Mouse (Mus musculus): Measurements from ENCODE around the gene Gm4312.
"Not testable (repeated sequence)": the region's sequence is repeated elsewhere in the genome, so short reads cannot be mapped to it uniquely, and the experiment has no call there.

The Gm4312 gene

GRCm38 (mm10) chr10:100382460-100382859 lies at the start of gene Gm4312:
Gene Gm4312 (minus strand): TSS chr10:100382560.
- not testable (repeated sequence) for DNase-seq (ENCODE audit: low spot score)

- DNase-seq (ENCODE audit: low spot score) = no peak
Observed at GRCm38 (mm10) chr10:100427592-100427991, 45.2 kb upstream of the Gm4312 start.

GRCm38 (mm10) chr10:100415566-100415965 lies 33.2 kb upstream of the Gm4312 start:
- DNase-seq (ENCODE audit: low spot score) = no peak

- DNase-seq (ENCODE audit: low spot score) = not testable (repeated sequence)
Observed at GRCm38 (mm10) chr10:100402301-100402700, 19.9 kb upstream of the Gm4312 start.

GRCm38 (mm10) chr10:100361038-100361437 lies 21.3 kb downstream of the Gm4312 start, which contains the start of gene Gm4307:
Gene Gm4307 (plus strand): TSS chr10:100361338.
- DNase-seq (ENCODE audit: low spot score) = not testable (repeated sequence)

GRCm38 (mm10) chr10:100356841-100357240 lies 25.5 kb downstream of the Gm4312 start:
- DNase-seq (ENCODE audit: low spot score) = not testable (repeated sequence)

- DNase-seq (ENCODE audit: low spot score) = not testable (repeated sequence)
Observed at GRCm38 (mm10) chr10:100350793-100351192, 31.6 kb downstream of the Gm4312 start, which contains the start of gene Gm4305. Gene Gm4305 (plus strand): TSS chr10:100351093.

- DNase-seq (ENCODE audit: low spot score) = not testable (repeated sequence)
Observed at GRCm38 (mm10) chr10:100345672-100346071, 36.7 kb downstream of the Gm4312 start, which contains the start of gene Gm4303. Gene Gm4303 (plus strand): TSS chr10:100345972.

- DNase-seq (ENCODE audit: low spot score) = not testable (repeated sequence)
Observed at GRCm38 (mm10) chr10:100340536-100340935, 41.8 kb downstream of the Gm4312 start, which contains the start of gene Gm4302. Gene Gm4302 (plus strand): TSS chr10:100340836.

GRCm38 (mm10) chr10:100335376-100335775 lies 47.0 kb downstream of the Gm4312 start, which contains the start of gene Gm4301:
Gene Gm4301 (plus strand): TSS chr10:100335676.
- DNase-seq (ENCODE audit: low spot score) = not testable (repeated sequence)

All from embryo, embryonic 10 days (tissue).